Mouse (Mus musculus) gastrocnemius, postnatal 14 days (tissue): ENCODE measurements around the gene Gm49318. TPM values are rescaled to one million over a fixed set of nuclear protein-coding genes. Genes with fewer than 3 reads are reported as not detected.
A peak's percentile ranks its signal among the peaks of the same experiment; 100 is the strongest.

Experiments used
- DNase-seq: peaks from one replicate; pipeline ENCODE4 v3.0.0; 2021; ENCODE audit warnings: mixed read lengths
- intact Hi-C: fragments of 180-260 bp; cut with DNase I; formaldehyde crosslinking; loops from one replicate; pipeline ENCODE4 v1.15.1; 2025; ENCODE audit warnings: low total_unique reads
- microRNA-seq, 2 experiments: library from miRNA; unstranded; fragments of <30 nt; microRNA quantifications; one replicate each; pipeline ENCODE4 v1.2.0; 2021
- total RNA-seq, 2 experiments: library from RNA; stranded (reverse); gene quantifications; 2 replicates each; pipeline ENCODE4 v1.2.3; 2021

Gene Gm49318
- total RNA-seq, 2 experiments from 2014 or later = not detected

- intact Hi-C loops = no loop called here
- DNase-seq = peak; percentile 57
Measured at GRCm38 (mm10) chr9:21989230-21990110, 81.6 kb downstream of the Gm49318 start, which contains the start of gene Rgl3. Gene Rgl3 (minus strand): TSS chr9:21989446.

- no peak for DNase-seq
- intact Hi-C loops = no loop called here
Measured at GRCm38 (mm10) chr9:21988421-21989101, 82.5 kb downstream of the Gm49318 start.

- intact Hi-C loops = no loop called here
- no peak for DNase-seq
Measured at GRCm38 (mm10) chr9:21987592-21988342, 83.3 kb downstream of the Gm49318 start.

Small RNA genes lying within 50 kb of the gene (microRNA-seq; reads per million reads assigned to microRNA genes)
- 0 to 0.32 reads per million in 2 experiments for gene Mir7084

Other genes with a start within 250 kb of the Gm49318 start
- not detected for gene Angptl8, start 235.7 kb downstream of the Gm49318 start, total RNA-seq
- 10 to 100 TPM; 18.8 to 24.7 TPM for gene Dock6, start 218.6 kb downstream of the Gm49318 start, total RNA-seq
- 1 to 10 TPM; 4.1 to 6.6 TPM for gene Rab3d, start 153.1 kb downstream of the Gm49318 start, total RNA-seq
- under 1 TPM; 0.33 TPM for gene Ccdc159, start 143.8 kb downstream of the Gm49318 start, total RNA-seq
- gene Tmem205, start 143.7 kb downstream of the Gm49318 start, total RNA-seq = 10 to 100 TPM; 13.7 to 14.2 TPM
- gene Plppr2, start 134.2 kb downstream of the Gm49318 start, total RNA-seq = 1 to 10 TPM; 1.4 TPM
- gene Swsap1, start 115.5 kb downstream of the Gm49318 start, total RNA-seq = 1 to 10 TPM; 2.7 to 3.6 TPM
- gene Epor, start 107.8 kb downstream of the Gm49318 start, total RNA-seq = 1 to 10 TPM; 1.3 to 2.2 TPM
- gene Rgl3, start 81.8 kb downstream of the Gm49318 start, total RNA-seq = under 1 TPM; 0.18 to 0.21 TPM
- not detected for gene Ccdc151, start 68.6 kb downstream of the Gm49318 start, total RNA-seq
- 10 to 100 TPM; 28.6 to 29.8 TPM for gene Prkcsh, start 68.5 kb downstream of the Gm49318 start, total RNA-seq
- gene Elavl3, start 19.2 kb downstream of the Gm49318 start, total RNA-seq = under 1 TPM; 0.14 to 0.73 TPM
- gene Zfp653, start 117 bp upstream of the Gm49318 start, total RNA-seq = 1 to 10 TPM; 2.6 to 3.2 TPM
- 10 to 100 TPM; 68.5 to 72.2 TPM for gene Ecsit, start 14.2 kb upstream of the Gm49318 start, total RNA-seq
- 1 to 10 TPM; 1.7 to 7.9 TPM for gene Cnn1, start 28.0 kb upstream of the Gm49318 start, total RNA-seq
- 10 to 100 TPM; 30.1 to 32.7 TPM for gene Elof1, start 45.9 kb upstream of the Gm49318 start, total RNA-seq
- 1 to 10 TPM in 1 of 2 experiments, under 1 TPM in 1; 0.55 to 1.1 TPM for gene Acp5, start 64.5 kb upstream of the Gm49318 start, total RNA-seq
- 10 to 100 TPM; 29.3 to 30.3 TPM for gene Pigyl, start 85.6 kb upstream of the Gm49318 start, total RNA-seq
- not detected for gene Zfp872, start 116.8 kb upstream of the Gm49318 start, total RNA-seq
- gene Zfp809, start 154.5 kb upstream of the Gm49318 start, total RNA-seq = 1 to 10 TPM; 7.8 TPM
- gene Zfp599, start 188.6 kb upstream of the Gm49318 start, total RNA-seq = under 1 TPM in 1 of 2 experiments, not detected in 1; 0.08 TPM
- gene Zfp810, start 236.4 kb upstream of the Gm49318 start, total RNA-seq = 1 to 10 TPM; 1.4 to 1.6 TPM